Mouse (Mus musculus): ENCODE data around the gene Mrc2.

DNA sequence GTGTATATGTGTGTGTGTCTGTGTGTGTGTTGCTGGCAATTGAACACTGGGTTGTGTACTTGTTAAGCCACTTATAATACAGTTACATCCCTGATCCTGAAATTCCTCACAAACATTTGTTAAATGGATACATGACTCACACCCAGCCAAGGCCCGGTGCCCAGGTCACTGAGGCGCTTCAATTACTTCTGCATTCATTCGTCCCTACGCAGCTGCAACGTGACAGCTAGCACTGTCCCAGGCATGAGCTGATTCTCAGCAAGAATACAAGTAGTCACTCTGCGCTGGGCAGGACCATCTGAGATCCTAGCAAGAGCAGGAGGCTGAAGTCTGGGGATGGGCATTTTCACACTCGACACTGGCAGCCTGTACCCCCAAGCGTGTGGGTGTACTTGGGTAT, 22.9 kb downstream of the Mrc2 start:
- no peak for TF ChIP-seq POLR2A (IDR thresholded peaks at IDR 0.05; ENCODE audit: borderline replicate concordance, extremely low read depth, insufficient read depth, insufficient read length, poor library complexity, severe bottlenecking)
- no peak for TF ChIP-seq CTCF (IDR thresholded peaks at IDR 0.05; ENCODE audit: borderline replicate concordance, extremely low read depth, insufficient read depth, insufficient read length)

All from brain, embryonic 14.5 days (tissue).